Mouse (Mus musculus): Measurements from ENCODE around the gene Bola1. TPM values are rescaled to one million over a fixed set of nuclear protein-coding genes. Genes with fewer than 3 reads are reported as not detected.
"Not testable (repeated sequence)": the region's sequence is repeated elsewhere in the genome, so short reads cannot be mapped to it uniquely, and the experiment has no call there.

Bola1 gene
- polyA plus RNA-seq, 1 experiment from 2014 or later, result 86.6 TPM

GRCm38 (mm10) chr3:96209242-96209641 is 10.3 kb downstream of the Bola1 start:
- H3K27me3 ChIP-seq, result no peaks in the 10 kb centered on the region
- no peak overlapping the region for H3K4me2 ChIP-seq
- ATAC-seq, result no peak
- H3K36me3 ChIP-seq (ENCODE audit: poor library complexity, severe bottlenecking), result no peaks in the 10 kb centered on the region
- no peak overlapping the region for H3K9ac ChIP-seq
- H3K9me3 ChIP-seq (replicated peaks), result no peaks in the 10 kb centered on the region
- no peak overlapping the region for H3K27ac ChIP-seq
- H3K4me1 ChIP-seq, result no peaks in the 10 kb centered on the region
- 28% methylated on average over 15 of the region's 15 CpGs for WGBS
- H3K4me3 ChIP-seq, result no peak overlapping the region

- no peak overlapping the region for H3K4me2 ChIP-seq
- no peak overlapping the region for H3K9ac ChIP-seq
- H3K27ac ChIP-seq, result no peak overlapping the region
- H3K4me1 ChIP-seq, result no peaks in the 10 kb centered on the region
- ATAC-seq, result no peak
- H3K27me3 ChIP-seq, result no peaks in the 10 kb centered on the region
- H3K36me3 ChIP-seq (ENCODE audit: poor library complexity, severe bottlenecking), result no peaks in the 10 kb centered on the region
- 90% methylated on average over 3 of the region's 3 CpGs for WGBS
- no peak overlapping the region for H3K4me3 ChIP-seq
- H3K9me3 ChIP-seq (replicated peaks), result no peaks in the 10 kb centered on the region
These were observed 11.7 kb downstream of the Bola1 start for GRCm38 (mm10) chr3:96207819-96208218.

DNA sequence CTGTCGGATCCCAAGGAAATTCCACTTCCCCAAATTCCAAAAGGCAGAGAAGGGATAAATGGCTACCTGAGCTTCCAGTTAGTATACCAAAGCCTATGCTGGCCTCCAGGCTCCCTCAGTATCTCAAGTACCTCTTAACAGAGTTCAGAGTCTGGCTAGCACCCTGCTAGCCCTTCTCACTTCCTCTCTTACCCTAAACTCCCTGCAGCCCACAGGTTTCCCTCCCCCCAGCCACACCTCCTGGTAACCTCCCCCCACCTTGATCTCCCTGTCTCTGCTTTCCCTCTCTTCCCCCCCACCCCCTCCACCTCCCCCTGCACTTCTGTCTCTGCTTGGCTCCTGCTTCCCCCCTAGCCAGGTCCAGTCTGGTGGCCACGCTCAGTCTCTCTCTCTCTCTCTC is 19.8 kb downstream of the Bola1 start:
- Histone ChIP-seq H3K4me2 (no peak overlapping the region), H3K9ac (no peak overlapping the region), H3K4me1 (peaks cover 15% of the 10 kb centered on the region), H3K27ac (no peak overlapping the region), H3K27me3 (no peaks in the 10 kb centered on the region), H3K9me3 (replicated peaks) (no peaks in the 10 kb centered on the region), H3K4me3 (no peak overlapping the region), H3K36me3 (ENCODE audit: poor library complexity, severe bottlenecking) (0 out of 2 replicates have a peak, but pooled peaks cover 4% of the 10 kb centered on the region)
- no peak for ATAC-seq
- 72% methylated on average over 2 of the region's 2 CpGs for WGBS

DNA sequence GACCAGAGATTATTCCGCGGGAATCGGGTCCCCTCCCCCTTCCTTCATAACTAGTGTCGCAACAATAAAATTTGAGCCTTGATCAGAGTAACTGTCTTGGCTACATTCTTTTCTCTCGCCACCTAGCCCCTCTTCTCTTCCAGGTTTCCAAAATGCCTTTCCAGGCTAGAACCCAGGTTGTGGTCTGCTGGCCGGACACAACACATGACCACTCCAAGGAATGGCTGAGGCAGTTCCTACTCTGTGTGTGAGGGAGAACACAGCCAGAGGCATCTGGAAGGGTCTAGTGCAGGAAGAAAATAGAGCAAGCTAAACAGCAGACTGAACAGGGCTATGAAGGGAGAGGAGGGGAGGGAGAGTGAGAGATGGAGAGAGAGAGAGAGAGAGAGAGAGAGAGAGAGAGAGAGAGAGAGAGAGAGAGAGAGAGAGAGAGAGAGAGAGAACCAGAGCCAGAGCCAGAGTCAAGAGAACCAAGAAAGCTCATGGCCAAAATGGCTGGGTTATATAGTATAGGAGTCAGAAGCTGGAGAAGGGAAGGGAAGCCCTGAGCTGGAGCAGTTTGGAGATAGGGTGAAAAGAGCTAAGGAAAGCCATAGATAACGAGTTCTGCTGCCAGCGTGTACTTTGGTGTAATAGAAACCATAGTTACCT is 20.8 kb downstream of the Bola1 start:
- H3K4me2 ChIP-seq, result not testable (repeated sequence)
- 24% methylated on average over 8 of the region's 8 CpGs for WGBS

GRCm38 (mm10) chr3:96198181-96198580 is 21.3 kb downstream of the Bola1 start:
- Histone ChIP-seq H3K9me3 (replicated peaks) (no peaks in the 10 kb centered on the region), H3K27me3 (no peaks in the 10 kb centered on the region), H3K4me1 (peaks cover 15% of the 10 kb centered on the region), H3K4me2 (peak overlapping the region; percentile 97), H3K36me3 (ENCODE audit: poor library complexity, severe bottlenecking) (peaks cover 20% of the 10 kb centered on the region; the same call in 1 of the 2 replicates), H3K9ac (peak overlapping the region; percentile 14; the same call in 1 of the 2 replicates), H3K4me3 (peak overlapping the region; percentile 62), H3K27ac (no peak overlapping the region)
- peak; percentile 31 for ATAC-seq
- WGBS, result 6% methylated on average over 6 of the region's 6 CpGs

More for the DNA sequence above, 20.8 kb downstream of the Bola1 start:
- Histone ChIP-seq H3K36me3 (ENCODE audit: poor library complexity, severe bottlenecking) (peaks cover 14% of the 10 kb centered on the region; the same call in 1 of the 2 replicates), H3K4me1 (peaks cover 15% of the 10 kb centered on the region)
- H3K27ac ChIP-seq; H3K9ac ChIP-seq; H3K4me3 ChIP-seq; H3K27me3 ChIP-seq; H3K9me3 ChIP-seq (replicated peaks); ATAC-seq: not testable (repeated sequence)

- peak; percentile 95 for ATAC-seq
- WGBS, result under 1% methylated on average over 50 of the region's 50 CpGs
- H3K9ac ChIP-seq, result peak overlapping the region; percentile 94
These were observed 22.3 kb downstream of the Bola1 start for GRCm38 (mm10) chr3:96197129-96197749.

DNA sequence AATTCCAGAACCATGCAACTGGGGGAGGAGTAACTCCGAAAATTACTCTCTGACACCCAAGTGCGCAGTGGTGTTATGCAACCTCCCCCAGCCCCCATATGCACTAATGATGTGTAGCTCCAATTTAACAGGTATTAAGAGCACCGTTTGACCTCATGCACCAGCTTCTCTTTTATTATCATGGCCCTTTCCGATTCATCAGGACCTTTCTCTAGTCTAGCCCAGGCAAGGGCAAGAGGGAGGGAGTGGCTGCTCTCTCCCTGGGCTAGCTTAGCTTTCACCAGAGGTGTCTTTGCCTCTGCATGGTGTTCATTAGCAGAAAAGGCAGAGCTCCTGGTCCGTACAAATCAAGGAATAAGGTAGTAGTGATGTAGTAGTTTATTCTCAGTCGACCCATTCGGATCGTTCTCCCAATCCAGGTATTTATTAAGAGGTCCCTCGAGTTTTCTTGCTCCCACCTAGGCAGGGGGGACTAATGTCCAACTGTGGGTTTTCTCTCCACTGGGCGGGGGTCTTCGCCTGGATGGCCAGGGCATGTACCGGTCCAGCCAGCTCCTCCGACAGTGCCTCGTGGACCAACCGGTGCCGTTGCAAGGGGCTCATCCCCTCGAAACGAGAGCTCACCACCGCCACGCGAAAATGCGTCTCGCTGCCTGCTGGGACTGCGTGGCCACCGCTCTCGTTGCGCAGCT is 22.9 kb downstream of the Bola1 start:
- Histone ChIP-seq H3K9me3 (replicated peaks) (no peaks in the 10 kb centered on the region), H3K9ac (peak overlapping the region; percentile 94), H3K4me3 (peak overlapping the region; percentile 62), H3K27ac (peak overlapping the region; percentile 96), H3K27me3 (no peaks in the 10 kb centered on the region), H3K36me3 (ENCODE audit: poor library complexity, severe bottlenecking) (peaks cover 23% of the 10 kb centered on the region; the same call in 1 of the 2 replicates), H3K4me2 (peak overlapping the region; percentile 97), H3K4me1 (peaks cover 15% of the 10 kb centered on the region)
- ATAC-seq, result peak; percentile 9; the same call in 1 of the 2 replicates
- WGBS, result 21% methylated on average over 27 of the region's 27 CpGs

More at GRCm38 (mm10) chr3:96197129-96197749, 22.3 kb downstream of the Bola1 start:
- peak overlapping the region; percentile 97 for H3K4me2 ChIP-seq
- H3K27me3 ChIP-seq, result no peaks in the 10 kb centered on the region
- H3K9me3 ChIP-seq (replicated peaks), result no peaks in the 10 kb centered on the region
- peaks cover 23% of the 10 kb centered on the region; the same call in 1 of the 2 replicates for H3K36me3 ChIP-seq (ENCODE audit: poor library complexity, severe bottlenecking)
- H3K4me1 ChIP-seq, result peaks cover 15% of the 10 kb centered on the region
- H3K27ac ChIP-seq, result peak overlapping the region; percentile 96
- H3K4me3 ChIP-seq, result peak overlapping the region; percentile 62

DNA sequence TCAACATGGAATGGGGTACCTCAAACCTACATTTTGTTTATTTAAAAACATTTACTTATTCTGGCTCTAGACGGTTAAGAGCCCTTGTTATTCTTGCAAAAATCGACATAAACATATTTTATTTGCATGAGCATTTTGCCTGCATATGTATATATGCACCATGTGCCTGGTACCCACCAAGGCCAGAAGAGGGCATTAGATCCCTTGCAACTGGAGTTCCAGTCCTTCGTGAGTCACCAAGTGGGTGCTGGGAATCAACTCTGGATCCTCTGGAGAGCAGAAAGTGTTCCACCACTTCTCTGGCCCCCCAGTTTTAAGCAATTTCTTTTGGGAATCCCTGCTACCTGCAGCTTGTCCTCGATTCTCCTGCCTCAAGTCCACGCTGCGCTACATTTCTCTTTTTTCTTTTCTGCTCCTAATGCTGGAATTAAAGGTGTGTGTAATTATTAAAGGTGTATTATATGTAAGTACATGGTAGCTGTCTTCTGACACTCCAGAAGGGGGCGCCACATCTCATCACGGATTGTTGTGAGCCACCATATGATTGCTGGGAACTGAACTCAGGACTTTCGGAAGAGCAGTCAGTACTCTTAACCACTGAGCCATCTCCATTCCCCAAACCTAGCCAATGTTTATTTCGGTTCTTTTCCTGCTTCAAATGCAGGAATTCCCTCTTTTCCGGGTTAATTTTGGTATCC is 23.7 kb downstream of the Bola1 start:
- Histone ChIP-seq H3K4me1 (peaks cover 15% of the 10 kb centered on the region), H3K27ac (no peak overlapping the region), H3K4me3 (no peak overlapping the region), H3K36me3 (ENCODE audit: poor library complexity, severe bottlenecking) (peaks cover 23% of the 10 kb centered on the region), H3K4me2 (peak overlapping the region; percentile 97), H3K9ac (no peak overlapping the region), H3K9me3 (replicated peaks) (no peaks in the 10 kb centered on the region), H3K27me3 (no peaks in the 10 kb centered on the region)
- WGBS, result 91% methylated on average over 11 of the region's 11 CpGs
- ATAC-seq, result no peak

DNA sequence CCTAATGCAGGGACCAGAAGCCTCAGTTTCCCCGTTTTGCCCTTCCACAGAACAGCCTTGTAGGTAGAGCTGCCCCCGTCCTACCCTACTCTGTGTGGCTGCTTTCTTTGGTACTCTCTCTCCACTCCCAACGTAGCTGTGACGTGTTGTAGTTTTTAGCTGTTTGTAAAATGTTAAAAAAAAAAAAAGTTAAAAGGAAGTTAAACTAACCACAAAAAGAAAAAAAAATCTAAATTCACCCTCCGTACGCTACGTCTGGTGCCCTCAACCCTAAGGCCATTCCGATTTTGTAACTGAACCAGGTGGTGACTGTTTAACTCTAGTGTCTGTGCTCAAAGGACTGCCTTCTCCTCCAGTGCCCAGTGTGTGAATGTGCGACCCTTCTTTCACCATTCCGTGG is 24.5 kb downstream of the Bola1 start:
- peaks cover 15% of the 10 kb centered on the region for H3K4me1 ChIP-seq
- no peaks in the 10 kb centered on the region for H3K27me3 ChIP-seq
- no peaks in the 10 kb centered on the region for H3K9me3 ChIP-seq (replicated peaks)
- H3K36me3 ChIP-seq (ENCODE audit: poor library complexity, severe bottlenecking), result peaks cover 31% of the 10 kb centered on the region
- H3K4me3 ChIP-seq, result no peak overlapping the region
- H3K9ac ChIP-seq, result no peak overlapping the region
- H3K27ac ChIP-seq, result no peak overlapping the region
- no peak for ATAC-seq
- H3K4me2 ChIP-seq, result no peak overlapping the region
- 94% methylated on average over 10 of the region's 10 CpGs for WGBS

DNA sequence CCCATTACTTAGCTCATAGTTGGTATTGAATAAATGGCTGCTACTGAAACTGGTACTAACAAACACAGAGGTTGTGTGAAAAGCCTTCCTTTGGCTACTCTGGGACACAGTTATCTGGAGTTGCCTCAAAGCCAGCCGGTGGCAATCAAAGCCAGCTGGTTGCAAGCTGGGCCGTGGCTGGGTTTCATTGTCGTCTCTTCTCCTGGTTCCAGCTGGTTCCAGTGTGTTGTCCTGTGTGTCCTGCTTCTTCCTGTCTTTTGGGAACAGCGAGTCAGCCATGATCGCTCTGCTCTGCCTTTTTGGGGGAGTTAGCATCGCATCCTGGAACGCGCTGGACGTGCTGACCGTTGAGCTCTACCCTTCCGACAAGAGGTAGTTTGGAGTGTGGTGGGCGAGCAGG is 26.5 kb downstream of the Bola1 start:
- 67% methylated on average over 12 of the region's 12 CpGs for WGBS
- H3K36me3 ChIP-seq (ENCODE audit: poor library complexity, severe bottlenecking), result peaks cover 45% of the 10 kb centered on the region

DNA sequence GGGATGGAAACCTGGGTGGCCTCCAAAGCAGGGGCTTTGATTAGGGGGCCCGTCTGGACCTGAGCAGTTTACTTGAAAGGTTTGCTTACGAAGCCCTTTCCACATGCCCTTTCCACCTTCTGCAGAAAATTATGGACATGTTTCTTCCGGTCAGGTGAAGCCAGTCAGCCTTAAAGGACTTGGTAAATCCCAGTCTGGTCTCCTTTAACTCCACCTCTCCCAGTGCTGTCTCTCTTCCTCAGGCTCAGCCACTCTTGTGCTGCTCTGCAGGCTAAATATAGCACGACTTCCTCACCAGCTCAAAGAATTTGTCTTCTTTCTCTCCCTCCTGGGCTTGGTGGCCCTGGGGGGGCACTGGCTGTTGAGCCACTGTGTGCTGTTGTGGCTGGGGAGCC is 37.1 kb downstream of the Bola1 start:
- Histone ChIP-seq H3K4me2 (peak overlapping the region; percentile 78), H3K9me3 (replicated peaks) (no peaks in the 10 kb centered on the region), H3K4me3 (peak overlapping the region; percentile 59), H3K4me1 (peaks cover 23% of the 10 kb centered on the region), H3K36me3 (ENCODE audit: poor library complexity, severe bottlenecking) (peaks cover 26% of the 10 kb centered on the region), H3K27me3 (no peaks in the 10 kb centered on the region), H3K9ac (peak overlapping the region; percentile 84), H3K27ac (0 out of 2 replicates have a peak overlapping the region, but pooled peaks have one; percentile 48)
- 26% methylated on average over 4 of the region's 4 CpGs for WGBS
- no peak for ATAC-seq

More for the DNA sequence above, 26.5 kb downstream of the Bola1 start:
- no peak overlapping the region for H3K4me2 ChIP-seq
- peaks cover 12% of the 10 kb centered on the region for H3K4me1 ChIP-seq
- H3K27ac ChIP-seq, result no peak overlapping the region
- 0 out of 2 replicates have a peak overlapping the region, but pooled peaks have one; percentile 6 for H3K9ac ChIP-seq
- ATAC-seq, result no peak
- H3K4me3 ChIP-seq, result no peak overlapping the region
- no peaks in the 10 kb centered on the region for H3K27me3 ChIP-seq
- no peaks in the 10 kb centered on the region for H3K9me3 ChIP-seq (replicated peaks)
